Mouse (Mus musculus) gastrocnemius, adult 8-10 months (tissue): ENCODE measurements around the gene Grm8. TPM values are rescaled to one million over a fixed set of nuclear protein-coding genes. Genes with fewer than 3 reads are reported as not detected.
"Not testable (repeated sequence)": the region's sequence is repeated elsewhere in the genome, so short reads cannot be mapped to it uniquely, and the experiment has no call there.

Source experiments
- DNase-seq, 2 experiments: peaks; one replicate each; pipeline ENCODE4 v3.0.0; 2022; ENCODE audit warnings: low spot score in 2 of 2
- total RNA-seq, 4 experiments: library from RNA; stranded (reverse); gene quantifications; 2 replicates each; pipeline ENCODE4 v1.2.4; 2022

The Grm8 gene
- total RNA-seq, 4 experiments from 2014 or later, result 0.08 to 0.47 (median 0.19) TPM

DNA sequence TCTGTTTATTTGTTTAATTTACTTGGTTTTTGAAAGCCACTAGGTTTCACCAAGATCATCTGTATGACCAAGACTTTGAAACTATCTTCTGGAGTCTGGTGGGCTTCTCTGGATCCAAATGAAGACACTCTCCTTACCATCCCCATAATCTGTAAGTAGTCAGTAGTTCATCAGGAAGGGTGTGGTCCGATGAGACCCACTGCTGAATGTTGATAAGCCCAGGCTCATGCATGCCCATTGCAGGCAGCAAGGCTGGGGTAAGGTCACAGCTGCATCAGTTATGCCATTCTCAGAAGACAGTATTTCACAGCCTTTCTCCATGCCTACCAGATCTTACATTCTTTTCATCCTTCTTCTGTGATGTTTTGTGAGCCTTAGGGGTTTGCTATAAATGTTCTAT is 247.1 kb downstream of the Grm8 start:
- no peak for DNase-seq

DNA sequence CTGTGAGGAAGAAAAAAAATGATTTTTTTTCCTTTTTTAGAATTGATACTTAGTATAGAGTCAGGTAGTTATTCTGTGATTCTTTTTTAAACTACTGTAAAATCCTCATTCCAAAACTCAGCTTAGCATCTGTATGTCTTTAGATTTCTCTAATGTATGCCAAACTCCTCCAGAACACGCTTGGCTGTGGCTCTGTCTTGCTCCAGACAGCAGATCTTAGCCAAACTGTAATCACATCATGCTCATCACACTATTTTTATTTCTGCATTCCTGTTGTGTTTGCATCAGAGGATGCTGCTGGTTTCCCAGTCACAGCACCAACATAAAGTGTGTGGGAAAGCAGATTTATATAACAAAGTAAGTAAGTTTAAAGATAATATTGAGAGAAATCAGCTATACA is 249.2 kb downstream of the Grm8 start:
- DNase-seq, result no peak

DNA sequence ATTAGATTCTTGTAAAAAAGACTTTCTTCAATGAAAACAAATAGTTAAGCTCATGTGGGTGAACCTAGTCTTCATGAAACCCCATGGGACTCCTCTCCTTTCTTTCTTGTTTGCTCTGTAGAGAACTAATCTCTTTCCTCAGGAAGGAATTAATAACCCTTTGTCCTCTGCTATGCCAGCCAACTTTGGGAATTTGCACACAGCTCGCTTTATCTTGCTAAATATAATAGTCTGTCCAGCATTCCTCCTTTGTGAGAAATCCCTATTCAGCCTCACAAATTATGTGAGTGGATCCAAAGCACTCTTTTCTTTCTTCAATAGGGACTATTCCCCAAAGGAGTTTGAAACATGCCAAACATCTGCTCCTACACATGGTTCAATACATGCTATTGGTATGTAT is 285.3 kb downstream of the Grm8 start:
- DNase-seq, result no peak

DNA sequence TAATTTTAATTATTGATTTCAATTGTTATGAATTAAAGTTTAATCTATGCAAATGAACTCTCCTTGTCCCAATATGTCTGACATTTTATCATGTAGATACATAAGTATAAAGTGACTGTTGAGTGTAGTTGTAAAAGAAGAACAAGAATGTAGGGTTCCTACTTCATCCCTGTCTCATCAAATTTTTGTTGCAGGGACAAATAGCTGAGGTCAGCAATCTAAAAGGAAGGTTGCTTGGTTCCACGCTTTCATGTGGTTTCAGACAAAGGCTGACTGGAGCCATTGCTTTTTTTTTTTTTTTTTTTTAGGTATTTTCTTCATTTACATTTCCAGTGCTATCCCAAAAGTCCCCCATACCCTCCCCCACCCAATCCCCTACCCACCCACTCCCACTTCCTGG is 298.8 kb downstream of the Grm8 start:
- DNase-seq, result no peak

GRCm38 (mm10) chr6:27819735-27820134 is 315.2 kb downstream of the Grm8 start:
- DNase-seq, result not testable (repeated sequence)

DNA sequence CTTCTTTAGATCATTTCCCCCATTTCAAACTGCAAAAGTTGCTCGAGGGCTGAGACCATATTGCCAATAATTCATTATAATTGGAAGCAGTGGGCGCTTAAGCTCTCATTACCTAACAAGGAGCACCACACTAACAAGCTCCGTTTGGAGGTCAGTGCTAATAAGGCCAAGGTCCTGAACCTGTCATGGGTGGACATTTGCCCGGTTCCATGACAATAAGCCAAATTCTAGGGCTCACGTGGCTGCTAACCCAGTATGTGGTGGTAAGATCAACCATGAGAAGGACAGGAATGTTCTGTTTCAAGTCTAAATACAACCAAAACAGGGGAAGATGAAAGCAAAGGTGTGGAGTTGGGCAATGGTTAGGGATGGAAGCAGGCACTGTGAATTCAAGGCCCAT is 322.2 kb downstream of the Grm8 start:
- DNase-seq, result no peak

DNA sequence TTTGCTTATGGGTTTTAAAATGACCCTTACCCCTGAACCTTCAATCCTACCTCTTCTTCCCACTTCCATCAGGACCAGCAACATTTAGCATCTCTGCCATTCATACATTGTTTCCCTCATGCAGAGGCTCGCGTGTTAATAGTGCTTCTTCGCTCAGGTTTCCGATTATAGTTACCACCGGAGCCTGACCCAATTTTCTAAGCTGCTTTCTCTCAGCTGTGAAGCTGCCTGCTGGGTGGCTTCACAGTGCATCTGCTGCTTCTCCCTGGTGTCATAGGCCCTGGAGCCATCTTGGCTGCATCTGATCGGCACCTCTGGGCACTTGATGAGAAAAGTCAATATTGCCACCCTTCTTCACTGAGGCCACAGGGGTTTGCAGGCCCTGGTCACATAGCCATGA is 325.0 kb downstream of the Grm8 start:
- DNase-seq, result no peak

GRCm38 (mm10) chr6:27806741-27807140 is 328.2 kb downstream of the Grm8 start:
- DNase-seq, result no peak

DNA sequence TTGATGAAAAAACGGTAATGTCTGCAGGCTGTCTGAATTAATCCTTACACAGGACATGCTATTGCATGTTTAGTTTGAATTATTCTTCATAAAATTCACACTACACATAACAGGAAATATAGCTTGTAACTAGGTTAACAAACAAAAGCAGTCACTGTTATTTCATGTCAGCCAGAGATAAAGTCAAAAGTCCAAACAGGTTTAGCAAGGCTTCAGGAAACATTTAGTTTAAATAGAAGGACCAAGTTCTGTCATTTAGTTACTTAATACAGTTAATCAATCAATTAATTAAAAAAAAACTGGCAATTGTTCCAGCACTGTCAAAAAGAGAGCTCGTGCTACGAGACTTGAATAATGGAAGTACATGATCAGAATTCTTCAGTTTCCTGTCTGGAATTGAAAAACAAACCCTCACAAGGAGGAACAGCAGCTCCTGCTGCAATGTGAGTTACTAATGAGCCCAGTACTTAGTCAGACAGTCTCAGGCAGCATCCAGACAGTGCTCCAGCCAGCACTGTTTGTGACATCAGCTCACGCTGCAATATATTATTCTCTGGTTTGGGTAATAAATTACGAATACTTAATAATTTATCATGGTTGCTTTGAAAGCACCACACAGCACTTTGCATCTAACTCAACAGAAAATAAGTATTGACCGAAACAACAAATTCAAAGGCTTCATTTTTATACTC is 334.0 kb downstream of the Grm8 start:
- no peak for DNase-seq

- no peak for DNase-seq
Measured at GRCm38 (mm10) chr6:27798735-27799134, 336.2 kb downstream of the Grm8 start.

DNA sequence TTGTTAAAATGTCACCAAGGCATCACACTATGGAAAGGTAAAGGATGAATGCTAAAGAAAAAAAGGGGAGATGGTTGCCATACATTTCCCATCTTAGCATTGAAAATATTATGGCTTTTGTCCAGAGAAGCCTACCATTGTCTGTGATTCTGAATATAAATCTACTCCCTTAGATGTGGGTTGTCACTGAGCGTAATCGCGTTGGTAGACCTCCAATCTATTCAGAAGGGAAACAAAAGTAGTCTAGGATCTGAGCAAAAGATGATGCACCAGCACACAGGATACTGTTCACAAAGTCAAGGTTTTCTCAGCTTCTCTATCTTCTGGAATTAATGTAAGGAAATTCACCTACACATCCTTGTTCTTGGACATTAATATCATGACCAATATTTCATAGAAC is 345.4 kb downstream of the Grm8 start:
- no peak for DNase-seq

DNA sequence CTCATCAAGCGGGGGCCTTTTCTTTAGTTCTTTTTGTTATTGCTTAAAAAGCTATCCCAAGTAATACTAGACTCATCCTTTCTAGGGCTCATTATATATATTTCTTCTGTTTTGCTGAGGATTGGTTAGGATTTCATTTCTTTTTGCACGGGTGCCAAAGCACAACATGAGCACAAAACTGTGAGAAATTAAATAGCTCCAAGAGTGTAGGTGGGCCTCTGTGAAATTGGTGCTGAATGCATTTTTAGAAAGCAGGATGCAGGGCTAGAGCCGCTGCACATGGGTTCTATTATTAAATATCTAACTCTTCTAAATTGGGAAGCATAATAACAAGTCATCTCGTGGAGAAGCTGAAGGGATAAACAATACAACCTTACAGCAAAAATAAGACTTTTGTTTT is 345.8 kb downstream of the Grm8 start:
- DNase-seq, result no peak

- no peak for DNase-seq
Measured at GRCm38 (mm10) chr6:27782251-27782650, 352.7 kb downstream of the Grm8 start.

DNA sequence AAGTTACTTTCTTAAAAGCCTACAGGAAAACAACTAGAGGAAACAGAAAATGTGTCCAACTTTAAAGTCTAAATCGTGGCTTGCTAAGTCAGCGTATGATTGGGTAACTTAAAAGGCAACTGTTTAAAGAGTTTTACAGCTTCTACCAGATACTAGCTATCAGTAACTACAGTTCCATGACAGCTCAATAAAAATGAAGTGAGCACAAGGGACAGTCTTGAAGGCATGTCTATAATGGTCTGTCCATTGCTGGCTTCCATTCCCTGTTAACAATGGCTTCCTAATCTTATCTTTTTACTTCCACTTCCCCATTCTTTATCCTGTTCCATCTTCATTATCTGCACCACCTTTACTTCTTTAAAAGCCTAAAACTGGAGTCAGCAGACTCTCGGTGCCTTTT is 353.6 kb downstream of the Grm8 start:
- no peak for DNase-seq

DNA sequence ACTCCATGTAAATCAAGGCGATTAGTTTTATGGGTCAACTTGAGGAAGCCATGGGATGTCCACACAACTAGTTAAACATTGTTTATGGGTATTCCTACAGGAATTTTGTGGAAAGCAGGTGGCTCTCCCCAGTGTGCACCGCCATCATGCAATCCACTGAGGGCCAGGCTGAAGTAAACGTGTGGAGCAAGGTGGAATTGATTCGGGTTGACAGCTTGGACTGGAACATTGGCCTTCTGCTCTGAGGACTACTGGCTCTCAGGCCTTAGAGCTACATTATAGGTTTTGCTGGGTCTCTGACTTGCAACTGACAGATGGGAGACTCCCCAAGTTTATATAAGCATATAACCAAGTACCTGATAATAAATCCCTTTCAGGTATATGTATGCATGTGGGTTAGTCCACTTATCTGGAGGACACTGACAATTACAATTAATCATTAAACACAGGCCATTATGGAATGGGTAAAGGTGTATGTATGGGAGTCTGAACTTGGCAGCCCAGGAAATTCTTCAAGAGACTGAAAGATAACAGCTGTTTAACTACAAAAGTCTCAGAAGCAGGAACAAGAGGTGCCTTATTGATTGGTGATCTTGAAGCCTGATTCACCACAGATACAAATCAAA is 359.2 kb downstream of the Grm8 start:
- DNase-seq, result no peak

GRCm38 (mm10) chr6:27762061-27762460 is 372.9 kb downstream of the Grm8 start:
- DNase-seq, result no peak

DNA sequence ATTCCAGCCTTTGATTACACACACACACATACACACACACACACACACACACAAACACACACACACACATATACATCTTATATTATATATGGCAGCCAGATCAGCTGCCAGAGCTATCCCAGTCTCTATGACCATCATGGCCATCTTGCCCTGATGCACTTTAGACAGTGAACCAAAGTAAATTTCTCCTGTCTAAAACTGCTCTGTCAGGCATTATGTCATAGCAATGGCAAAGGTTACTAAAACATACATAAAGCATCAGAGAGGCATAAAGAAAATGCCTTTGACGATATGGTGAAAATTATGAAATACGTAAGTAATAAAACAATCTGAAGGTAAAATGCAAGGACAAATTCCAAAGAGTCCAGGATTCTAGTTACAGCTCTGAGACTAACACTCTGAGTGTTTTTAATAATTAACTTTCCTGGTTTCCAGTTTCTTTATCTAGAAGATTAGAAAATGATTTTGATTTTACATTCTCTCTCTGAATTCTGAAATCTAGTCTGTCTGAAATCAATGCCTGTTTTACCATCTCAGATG is 381.6 kb downstream of the Grm8 start:
- no peak for DNase-seq

DNA sequence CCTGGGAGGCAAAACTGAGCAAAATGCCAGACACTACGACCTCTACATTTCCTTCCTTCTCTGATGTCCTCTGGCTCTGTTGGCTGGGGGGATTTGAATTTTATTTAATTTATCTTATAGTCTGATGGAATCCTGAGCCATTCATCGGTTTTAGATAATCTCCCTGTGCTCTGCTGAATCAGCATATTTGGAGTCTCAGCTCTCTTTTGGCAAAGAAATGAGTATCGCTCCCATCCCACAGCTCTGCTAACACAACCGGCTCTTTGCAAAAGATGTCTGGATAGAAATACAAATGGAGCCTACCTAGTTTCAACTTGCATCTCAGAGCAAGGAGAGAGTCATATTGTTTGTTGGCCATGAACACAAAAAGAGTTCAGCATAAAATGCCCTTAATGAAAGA is 388.5 kb downstream of the Grm8 start:
- DNase-seq, result no peak

GRCm38 (mm10) chr6:27745693-27746451 is 389.1 kb downstream of the Grm8 start:
- no peak for DNase-seq

GRCm38 (mm10) chr6:27689382-27689781 is 445.6 kb downstream of the Grm8 start:
- no peak for DNase-seq

- DNase-seq, result no peak
Measured at GRCm38 (mm10) chr6:27661747-27662435, 473.1 kb downstream of the Grm8 start.

GRCm38 (mm10) chr6:27657520-27657919 is 477.5 kb downstream of the Grm8 start:
- no peak for DNase-seq
